Mouse (Mus musculus) forebrain, embryonic 10.5 days (tissue): ENCODE results near the gene Ppie. TPM values are rescaled to one million over a fixed set of nuclear protein-coding genes. Genes with fewer than 3 reads are reported as not detected.
A peak's percentile ranks its signal among the peaks of the same experiment; 100 is the strongest.
"Not testable (repeated sequence)": the region's sequence is repeated elsewhere in the genome, so short reads cannot be mapped to it uniquely, and the experiment has no call there.

ENCODE experiments used
- DNase-seq: peaks from one replicate; pipeline ENCODE4 v3.0.0-alpha.2; 2017; ENCODE audit warnings: low spot score; ENCODE audit errors: extremely low spot score
- H3K27ac ChIP-seq: fragments of 300-500 bp; sonication (generic); 2 replicates; pipeline ENCODE4 v1.5.1; 2016; ENCODE audit warnings: mild to moderate bottlenecking
- H3K27me3 ChIP-seq: fragments of 300-500 bp; sonication (generic); 2 replicates; pipeline ENCODE4 v1.6.1; 2016; ENCODE audit warnings: mild to moderate bottlenecking; ENCODE audit not compliant: poor library complexity, severe bottlenecking
- H3K36me3 ChIP-seq: fragments of 300-500 bp; sonication (generic); replicated peaks from 2 replicates; pipeline ENCODE4 v1.6.1; 2016; ENCODE audit warnings: mild to moderate bottlenecking, moderate library complexity
- H3K4me1 ChIP-seq: fragments of 300-500 bp; sonication (generic); 2 replicates; pipeline ENCODE4 v1.6.1; 2016
- H3K4me3 ChIP-seq: fragments of 300-500 bp; sonication (generic); 2 replicates; pipeline ENCODE4 v1.5.1; 2016; ENCODE audit warnings: mild to moderate bottlenecking, moderate library complexity
- H3K9me3 ChIP-seq: fragments of 300-500 bp; sonication (generic); 2 replicates; pipeline ENCODE4 v1.6.1; 2016; ENCODE audit warnings: mild to moderate bottlenecking, moderate library complexity
- WGBS: fragments of 180-500 bp; shearing (Covaris S2); methylation state at CpG from one replicate; pipeline ENCODE4 v1.1.7; 2016; 5-methylcytosine and 5-hydroxymethylcytosine counted together
- polyA plus RNA-seq: library from polyadenylated mRNA; unstranded; fragments of >200 nt; fragmentation: Nextera tagmentation; extraction: Ambion mirVana; gene quantifications from 2 replicates; pipeline ENCODE4 v1.2.1, GENCODE M21; 2016

Ppie gene
- polyA plus RNA-seq, 1 experiment from 2014 or later, result 145 TPM

- WGBS, result 93% methylated on average over 5 of the region's 5 CpGs
- Histone ChIP-seq H3K27me3 (peaks cover 54% of the 10 kb centered on the region), H3K4me3 (no peak overlapping the region), H3K4me1 (peaks cover 12% of the 10 kb centered on the region), H3K9me3 (no peaks in the 10 kb centered on the region), H3K36me3 (no peaks in the 10 kb centered on the region), H3K27ac (no peak overlapping the region)
- no peak for DNase-seq
Observed at GRCm38 (mm10) chr4:123108056-123108455, 31.7 kb downstream of the Ppie start.

- Histone ChIP-seq H3K27me3 (peaks cover 58% of the 10 kb centered on the region), H3K9me3 (no peaks in the 10 kb centered on the region), H3K4me3 (no peak overlapping the region), H3K27ac (no peak overlapping the region), H3K4me1 (peaks cover 12% of the 10 kb centered on the region), H3K36me3 (no peaks in the 10 kb centered on the region)
- DNase-seq, result no peak
- 90% methylated on average over 2 of the region's 2 CpGs for WGBS
Observed at GRCm38 (mm10) chr4:123106864-123107263, 32.9 kb downstream of the Ppie start.

GRCm38 (mm10) chr4:123105929-123106328, 33.8 kb downstream of the Ppie start:
- Histone ChIP-seq H3K4me1 (peaks cover 12% of the 10 kb centered on the region), H3K27me3 (peaks cover 58% of the 10 kb centered on the region)
- H3K9me3 ChIP-seq, DNase-seq, H3K36me3 ChIP-seq, H3K4me3 ChIP-seq, H3K27ac ChIP-seq: not testable (repeated sequence)
- WGBS, result 83% methylated on average over 7 of the region's 7 CpGs

GRCm38 (mm10) chr4:123105451-123105790, 34.3 kb downstream of the Ppie start:
- WGBS, result 27% methylated on average over 24 of the region's 24 CpGs
- H3K4me3 ChIP-seq, result peak overlapping the region; percentile 46
- H3K27ac ChIP-seq, result no peak overlapping the region
- peaks cover 12% of the 10 kb centered on the region for H3K4me1 ChIP-seq
- no peaks in the 10 kb centered on the region for H3K36me3 ChIP-seq
- peaks cover 58% of the 10 kb centered on the region for H3K27me3 ChIP-seq
- H3K9me3 ChIP-seq, result no peaks in the 10 kb centered on the region; the same call in 1 of the 2 replicates
- DNase-seq, result no peak

- peaks cover 58% of the 10 kb centered on the region for H3K27me3 ChIP-seq
- no peaks in the 10 kb centered on the region for H3K36me3 ChIP-seq
- no peaks in the 10 kb centered on the region; the same call in 1 of the 2 replicates for H3K9me3 ChIP-seq
- WGBS, result 5% methylated on average over 75 of the region's 75 CpGs
- H3K4me1 ChIP-seq, result peaks cover 12% of the 10 kb centered on the region
- H3K27ac ChIP-seq, result no peak within 1 kb of the TSS
- H3K4me3 ChIP-seq, result peak within 1 kb of the TSS; percentile 46
- DNase-seq, result no peak
Observed at GRCm38 (mm10) chr4:123104651-123105450, 34.9 kb downstream of the Ppie start, which contains the start of gene Bmp8b. Gene Bmp8b (plus strand): TSS chr4:123105165.

- H3K4me3 ChIP-seq, result no peak overlapping the region
- no peaks in the 10 kb centered on the region for H3K9me3 ChIP-seq
- H3K27ac ChIP-seq, result no peak overlapping the region
- DNase-seq, result no peak
- no peaks in the 10 kb centered on the region for H3K4me1 ChIP-seq
- H3K27me3 ChIP-seq, result no peaks in the 10 kb centered on the region
- 67% methylated on average over 9 of the region's 9 CpGs for WGBS
- no peaks in the 10 kb centered on the region for H3K36me3 ChIP-seq
Observed at GRCm38 (mm10) chr4:123093869-123094268, 45.9 kb downstream of the Ppie start.

- Histone ChIP-seq H3K4me3 (no peak overlapping the region), H3K4me1 (no peaks in the 10 kb centered on the region), H3K36me3 (no peaks in the 10 kb centered on the region), H3K27me3 (no peaks in the 10 kb centered on the region), H3K9me3 (no peaks in the 10 kb centered on the region), H3K27ac (no peak overlapping the region)
- 68% methylated on average over 17 of the region's 17 CpGs for WGBS
- DNase-seq, result no peak
Observed at GRCm38 (mm10) chr4:123093064-123093776, 46.5 kb downstream of the Ppie start.

GRCm38 (mm10) chr4:123092621-123093020, 47.1 kb downstream of the Ppie start:
- H3K9me3 ChIP-seq, result no peaks in the 10 kb centered on the region
- no peak overlapping the region for H3K4me3 ChIP-seq
- WGBS, result 78% methylated on average over 5 of the region's 5 CpGs
- H3K4me1 ChIP-seq, result no peaks in the 10 kb centered on the region
- H3K27me3 ChIP-seq, result no peaks in the 10 kb centered on the region
- no peak overlapping the region for H3K27ac ChIP-seq
- no peaks in the 10 kb centered on the region for H3K36me3 ChIP-seq
- DNase-seq, result no peak

- H3K4me3 ChIP-seq, result no peak overlapping the region
- H3K27me3 ChIP-seq, result 0 out of 2 replicates have a peak, but pooled peaks cover 9% of the 10 kb centered on the region
- H3K4me1 ChIP-seq, result peaks cover 13% of the 10 kb centered on the region
- no peak for DNase-seq
- 91% methylated on average over 4 of the region's 4 CpGs for WGBS
- H3K9me3 ChIP-seq, result no peaks in the 10 kb centered on the region
- no peaks in the 10 kb centered on the region for H3K36me3 ChIP-seq
- no peak overlapping the region for H3K27ac ChIP-seq
Observed at GRCm38 (mm10) chr4:123086381-123086780, 53.4 kb downstream of the Ppie start.

GRCm38 (mm10) chr4:123085290-123085689, 54.5 kb downstream of the Ppie start:
- 77% methylated on average over 2 of the region's 2 CpGs for WGBS
- Histone ChIP-seq H3K9me3 (no peaks in the 10 kb centered on the region), H3K4me1 (peaks cover 16% of the 10 kb centered on the region), H3K4me3 (no peak overlapping the region), H3K36me3 (no peaks in the 10 kb centered on the region), H3K27me3 (0 out of 2 replicates have a peak, but pooled peaks cover 9% of the 10 kb centered on the region), H3K27ac (no peak overlapping the region)
- DNase-seq, result no peak

- Histone ChIP-seq H3K27me3 (0 out of 2 replicates have a peak, but pooled peaks cover 9% of the 10 kb centered on the region), H3K4me3 (no peak overlapping the region), H3K27ac (no peak overlapping the region), H3K4me1 (peaks cover 16% of the 10 kb centered on the region), H3K36me3 (no peaks in the 10 kb centered on the region), H3K9me3 (no peaks in the 10 kb centered on the region)
- 73% methylated on average over 13 of the region's 13 CpGs for WGBS
- DNase-seq, result no peak
Observed at GRCm38 (mm10) chr4:123083323-123083902, 56.3 kb downstream of the Ppie start.

- Histone ChIP-seq H3K4me3 (no peak overlapping the region), H3K27ac (peak overlapping the region; percentile 2; the same call in 1 of the 2 replicates), H3K36me3 (no peaks in the 10 kb centered on the region), H3K9me3 (no peaks in the 10 kb centered on the region), H3K4me1 (peaks cover 16% of the 10 kb centered on the region), H3K27me3 (0 out of 2 replicates have a peak, but pooled peaks cover 9% of the 10 kb centered on the region)
- peak; percentile 61 for DNase-seq
- WGBS, result 67% methylated on average over 20 of the region's 20 CpGs
Observed at GRCm38 (mm10) chr4:123082283-123083163, 57.2 kb downstream of the Ppie start.
